Mouse (Mus musculus) liver, adult 2 months (tissue): ENCODE data around the gene Dync1i1. TPM values are rescaled to one million over a fixed set of nuclear protein-coding genes. Genes with fewer than 3 reads are reported as not detected.

ENCODE experiments used
- DNase-seq: peaks from one replicate; pipeline ENCODE4 v3.0.0-alpha.2; 2011; ENCODE audit warnings: low read depth, low spot score; ENCODE audit errors: extremely low read depth
- H3K27ac ChIP-seq: fragments of 200-500 bp; replicated peaks from 2 replicates; pipeline ENCODE4 v1.5.1; 2012; ENCODE audit warnings: low read depth, mild to moderate bottlenecking, control low read depth, inconsistent platforms, low read length; ENCODE audit not compliant: insufficient read depth
- H3K27me3 ChIP-seq: fragments of 200-500 bp; 2 replicates; pipeline ENCODE4 v1.6.1; 2012; ENCODE audit warnings: mild to moderate bottlenecking, moderate library complexity, low read length, inconsistent platforms; ENCODE audit not compliant: control insufficient read depth, insufficient read depth
- H3K36me3 ChIP-seq: fragments of 200-500 bp; 2 replicates; pipeline ENCODE4 v1.6.1; 2012; ENCODE audit warnings: low read length, inconsistent platforms; ENCODE audit not compliant: control insufficient read depth, insufficient read depth
- H3K4me1 ChIP-seq: fragments of 200-500 bp; 2 replicates; pipeline ENCODE4 v1.6.1; 2011; ENCODE audit warnings: low read length; ENCODE audit not compliant: control insufficient read depth, insufficient read depth
- H3K4me3 ChIP-seq: fragments of 200-500 bp; 2 replicates; pipeline ENCODE4 v1.5.1; 2011; ENCODE audit warnings: low read depth, mild to moderate bottlenecking, control low read depth, low read length, moderate library complexity; ENCODE audit not compliant: insufficient read depth
- H3K79me2 ChIP-seq: fragments of 200-500 bp; 2 replicates; pipeline ENCODE4 v1.6.1; 2012; ENCODE audit warnings: inconsistent platforms, mild to moderate bottlenecking, low read length, moderate library complexity; ENCODE audit not compliant: control insufficient read depth, insufficient read depth
- H3K9ac ChIP-seq: fragments of 200-500 bp; 2 replicates; pipeline ENCODE4 v1.6.1; 2012; ENCODE audit warnings: low read depth, mild to moderate bottlenecking, control low read depth, inconsistent platforms, low read length
- CTCF ChIP-seq: fragments of 200-500 bp; IDR thresholded peaks from 2 replicates; pipeline ENCODE4 v1.5.1; 2011; ENCODE audit warnings: low read depth, low read length, control low read depth
- POLR2A ChIP-seq: fragments of 200-500 bp; IDR thresholded peaks from 2 replicates; pipeline ENCODE4 v1.6.1; 2011; ENCODE audit warnings: low read length, control low read depth; ENCODE audit not compliant: insufficient read depth; ENCODE audit errors: extremely low read depth
- WGBS: fragments of 180-500 bp; shearing (Covaris S2); methylation state at CpG from one replicate; pipeline ENCODE4 v1.1.7; 2018; 5-methylcytosine and 5-hydroxymethylcytosine counted together
- polyA plus RNA-seq: library from polyadenylated mRNA; depleted of rRNA; stranded (reverse); fragments of >200 nt; gene quantifications from 2 replicates; pipeline ENCODE4 v1.2.3, GENCODE M21; 2012
- total RNA-seq: library from RNA; depleted of rRNA; stranded (reverse); fragments of >200 nt; gene quantifications from 2 replicates; pipeline ENCODE4 v1.2.3, GENCODE M21; 2014

The Dync1i1 gene
- total and polyA plus RNA-seq, 2 experiments: not detected

GRCm38 (mm10) chr6:5752617-5753016, 27.2 kb downstream of the Dync1i1 start:
- WGBS: 82% methylated on average over 5 of the region's 5 CpGs
- no peak for DNase-seq
- no peak for TF ChIP-seq CTCF
- TF ChIP-seq POLR2A: no peak
- no peaks in the 10 kb centered on the region for H3K27me3 ChIP-seq
- no peak overlapping the region for H3K4me3 ChIP-seq
- no peaks in the 10 kb centered on the region for H3K4me1 ChIP-seq
- H3K27ac ChIP-seq: no peak overlapping the region
- H3K79me2 ChIP-seq: no peaks in the 10 kb centered on the region
- H3K9ac ChIP-seq: no peak overlapping the region
- no peaks in the 10 kb centered on the region for H3K36me3 ChIP-seq

DNA sequence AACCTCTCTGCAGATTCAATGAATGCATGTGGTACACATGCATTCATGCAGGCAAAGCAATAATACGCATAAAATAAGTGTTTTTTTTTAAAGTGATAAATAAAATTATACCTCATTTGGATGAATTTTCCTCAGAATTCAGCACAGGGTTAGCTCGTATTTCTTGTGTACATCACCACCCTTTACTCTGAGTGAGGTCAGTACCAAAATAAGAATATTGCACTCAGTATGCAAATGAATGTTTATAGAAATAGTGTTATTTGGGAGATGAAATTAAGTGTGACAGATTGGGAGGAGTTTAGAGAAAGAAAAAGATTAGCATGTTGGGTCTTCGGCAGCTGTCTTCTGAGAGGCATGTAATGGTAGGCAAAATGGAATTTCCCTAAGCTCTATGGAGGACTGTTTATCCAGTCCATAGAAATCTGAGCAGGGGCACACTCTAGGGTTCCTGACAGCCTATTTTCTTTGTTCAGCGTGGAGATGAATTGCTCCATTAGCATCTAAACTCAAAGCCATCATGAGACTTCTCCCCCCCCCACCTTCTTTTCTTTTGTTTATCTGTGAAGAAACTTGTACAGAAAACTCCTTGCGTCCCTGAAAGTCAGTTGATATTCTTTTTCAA, 31.2 kb downstream of the Dync1i1 start:
- DNase-seq: no peak
- WGBS: 77% methylated on average over 5 of the region's 5 CpGs
- Histone ChIP-seq H3K9ac (no peak overlapping the region), H3K36me3 (no peaks in the 10 kb centered on the region), H3K4me1 (no peaks in the 10 kb centered on the region), H3K79me2 (no peaks in the 10 kb centered on the region), H3K4me3 (no peak overlapping the region), H3K27ac (no peak overlapping the region), H3K27me3 (no peaks in the 10 kb centered on the region; the same call in 1 of the 2 replicates)
- TF ChIP-seq POLR2A: no peak
- no peak for TF ChIP-seq CTCF

DNA sequence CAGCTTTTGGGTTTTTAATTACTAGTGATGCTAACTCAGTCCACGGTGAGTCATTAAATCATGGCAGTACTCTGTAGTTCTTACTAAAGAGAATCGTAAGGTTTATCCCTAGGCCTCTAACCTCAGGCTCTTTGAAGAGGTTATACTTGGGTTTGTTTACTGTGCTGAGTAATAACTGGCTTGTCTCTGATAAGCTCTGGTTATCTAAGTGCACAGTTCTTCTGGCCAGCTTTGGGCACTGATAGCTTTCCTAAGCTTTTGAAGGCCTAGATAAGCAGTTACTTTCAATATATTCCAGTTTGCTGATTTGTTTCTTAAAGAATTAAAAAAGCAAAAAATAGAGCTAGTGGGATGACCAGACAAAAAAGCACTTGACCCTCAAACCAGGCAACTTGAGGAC, 37.5 kb downstream of the Dync1i1 start:
- H3K9ac ChIP-seq: no peak overlapping the region
- no peak for DNase-seq
- no peak overlapping the region for H3K27ac ChIP-seq
- no peaks in the 10 kb centered on the region for H3K79me2 ChIP-seq
- H3K4me3 ChIP-seq: no peak overlapping the region
- no peaks in the 10 kb centered on the region; the same call in 1 of the 2 replicates for H3K27me3 ChIP-seq
- TF ChIP-seq POLR2A (no peak), CTCF (no peak)
- WGBS: 57% methylated on average over 2 of the region's 2 CpGs
- no peaks in the 10 kb centered on the region for H3K4me1 ChIP-seq
- no peaks in the 10 kb centered on the region for H3K36me3 ChIP-seq

GRCm38 (mm10) chr6:5768576-5768975, 43.1 kb downstream of the Dync1i1 start:
- no peak overlapping the region for H3K27ac ChIP-seq
- H3K27me3 ChIP-seq: no peaks in the 10 kb centered on the region
- H3K4me1 ChIP-seq: no peaks in the 10 kb centered on the region
- H3K4me3 ChIP-seq: no peak overlapping the region
- H3K79me2 ChIP-seq: no peaks in the 10 kb centered on the region
- 57% methylated on average over 1 of the region's 1 CpGs for WGBS
- no peak overlapping the region for H3K9ac ChIP-seq
- TF ChIP-seq CTCF (no peak), POLR2A (no peak)
- H3K36me3 ChIP-seq: no peaks in the 10 kb centered on the region
- no peak for DNase-seq

- no peaks in the 10 kb centered on the region for H3K4me1 ChIP-seq
- WGBS: 84% methylated on average over 4 of the region's 4 CpGs
- H3K4me3 ChIP-seq: no peak overlapping the region
- H3K27me3 ChIP-seq: no peaks in the 10 kb centered on the region
- no peak overlapping the region for H3K27ac ChIP-seq
- no peaks in the 10 kb centered on the region for H3K79me2 ChIP-seq
- H3K36me3 ChIP-seq: no peaks in the 10 kb centered on the region
- H3K9ac ChIP-seq: no peak overlapping the region
- DNase-seq: no peak
- TF ChIP-seq POLR2A (no peak), CTCF (no peak)
These were observed 44.8 kb downstream of the Dync1i1 start for GRCm38 (mm10) chr6:5770283-5770682.

DNA sequence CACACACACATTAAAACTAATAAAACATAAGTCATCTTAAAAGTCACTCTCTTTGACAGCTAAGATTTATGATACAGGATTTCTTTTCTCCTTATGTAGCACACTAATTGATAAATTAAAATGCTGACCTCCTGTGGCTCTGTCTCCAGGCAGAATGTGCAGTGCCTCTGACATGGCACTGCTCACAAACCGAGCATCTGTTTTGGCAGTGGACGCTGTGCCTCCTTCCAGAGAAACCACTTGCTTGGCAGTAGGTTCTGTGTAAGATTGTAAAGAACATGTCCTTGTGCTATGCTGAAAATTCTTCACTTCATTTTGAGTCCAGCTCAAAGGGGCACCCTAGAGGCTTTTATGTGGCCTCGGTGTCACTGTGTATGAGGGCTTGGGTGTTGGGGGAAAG, 50.0 kb downstream of the Dync1i1 start:
- 83% methylated on average over 3 of the region's 3 CpGs for WGBS
- no peaks in the 10 kb centered on the region for H3K4me1 ChIP-seq
- no peak overlapping the region for H3K4me3 ChIP-seq
- H3K27ac ChIP-seq: no peak overlapping the region
- no peak for DNase-seq
- H3K36me3 ChIP-seq: no peaks in the 10 kb centered on the region
- H3K79me2 ChIP-seq: no peaks in the 10 kb centered on the region
- no peak for TF ChIP-seq POLR2A
- no peak for TF ChIP-seq CTCF
- H3K27me3 ChIP-seq: 0 out of 2 replicates have a peak, but pooled peaks cover 3% of the 10 kb centered on the region
- no peak overlapping the region for H3K9ac ChIP-seq
